Mouse (Mus musculus) heart, postnatal 0 days (tissue): ENCODE measurements at regions not wholly inside any gene's neighbourhood (a gene's known extent, or its start where the extent isn't known, plus 50 kb on each side); places are given as distances from the start of the nearest gene placed in this dataset.

Experiments
- CTCF ChIP-seq: IDR thresholded peaks from 2 replicates; pipeline ENCODE4 v1.5.1; 2016; ENCODE audit warnings: antibody characterized with exemption, control low read depth, low read depth
- EP300 ChIP-seq: IDR thresholded peaks from 2 replicates; pipeline ENCODE4 v1.6.1; 2016; ENCODE audit warnings: antibody characterized with exemption, low read depth

- TF ChIP-seq EP300 (no peak), CTCF (no peak)
These were observed 165.3 kb upstream of the Sox11 start for GRCm38 (mm10) chr12:27507523-27508225.
